Mouse (Mus musculus): ENCODE data around the gene Ttc12. TPM values are rescaled to one million over a fixed set of nuclear protein-coding genes. Genes with fewer than 3 reads are reported as not detected.

The Ttc12 gene
- 10 to 100 TPM in 1 of 2 experiments, 1 to 10 TPM in 1; 8.8 to 10.9 TPM for total RNA-seq (2021)

- intact Hi-C loops (cut with DNase I), result loop anchor here (5.0 to 10.0 kb wide), 3 partner anchors 99 to 1041 kb away; partner anchors contain the start of gene Pts
Observed at GRCm38 (mm10) chr9:49485892-49486311, at the start of gene Ttc12. Ttc12 (minus strand) TSS chr9:49486225.

GRCm38 (mm10) chr9:49534958-49535357 is 48.9 kb upstream of the Ttc12 start:
- intact Hi-C loops (cut with DNase I), result no loop called here
- DNase-seq, result no peak

More at GRCm38 (mm10) chr9:49485892-49486311, at the start of gene Ttc12:
- DNase-seq, result peak; percentile 89 to 91

GRCm38 (mm10) chr9:49533912-49534491 is 48.0 kb upstream of the Ttc12 start:
- DNase-seq, result no peak
- intact Hi-C loops (cut with DNase I), result no loop called here

- intact Hi-C loops (cut with DNase I), result no loop called here
- DNase-seq, result peak; percentile 29 to 32
Observed at GRCm38 (mm10) chr9:49533455-49533854, 47.4 kb upstream of the Ttc12 start.

- intact Hi-C loops (cut with DNase I), result no loop called here
- no peak for DNase-seq
Observed at GRCm38 (mm10) chr9:49531833-49532232, 45.8 kb upstream of the Ttc12 start.

- DNase-seq, result no peak
Observed at GRCm38 (mm10) chr9:49531257-49531656, 45.2 kb upstream of the Ttc12 start.

GRCm38 (mm10) chr9:49530739-49531138 is 44.7 kb upstream of the Ttc12 start:
- intact Hi-C loops (cut with DNase I), result no loop called here
- DNase-seq, result no peak

More at GRCm38 (mm10) chr9:49531257-49531656, 45.2 kb upstream of the Ttc12 start:
- intact Hi-C loops (cut with DNase I), result no loop called here

- no peak for DNase-seq
- intact Hi-C loops (cut with DNase I), result no loop called here
Observed at GRCm38 (mm10) chr9:49529366-49529959, 43.4 kb upstream of the Ttc12 start.

- intact Hi-C loops (cut with DNase I), result no loop called here
- peak; percentile 21 to 39 for DNase-seq
Observed at GRCm38 (mm10) chr9:49528943-49529342, 42.9 kb upstream of the Ttc12 start.

- intact Hi-C loops (cut with DNase I), result no loop called here
- DNase-seq, result no peak
Observed at GRCm38 (mm10) chr9:49528026-49528425, 42.0 kb upstream of the Ttc12 start.

GRCm38 (mm10) chr9:49527340-49527739 is 41.3 kb upstream of the Ttc12 start:
- intact Hi-C loops (cut with DNase I), result no loop called here
- peak in 1 of 2 experiments; percentile 13 for DNase-seq

GRCm38 (mm10) chr9:49524721-49525120 is 38.7 kb upstream of the Ttc12 start:
- intact Hi-C loops (cut with DNase I), result no loop called here
- no peak for DNase-seq

GRCm38 (mm10) chr9:49523881-49524280 is 37.9 kb upstream of the Ttc12 start:
- DNase-seq, result no peak

GRCm38 (mm10) chr9:49514306-49514705 is 28.3 kb upstream of the Ttc12 start:
- no peak for DNase-seq
- intact Hi-C loops (cut with DNase I), result no loop called here

More at GRCm38 (mm10) chr9:49523881-49524280, 37.9 kb upstream of the Ttc12 start:
- intact Hi-C loops (cut with DNase I), result no loop called here

- intact Hi-C loops (cut with DNase I), result no loop called here
- no peak for DNase-seq
Observed at GRCm38 (mm10) chr9:49510666-49511065, 24.6 kb upstream of the Ttc12 start.

- DNase-seq, result no peak
Observed at GRCm38 (mm10) chr9:49509628-49510027, 23.6 kb upstream of the Ttc12 start.

GRCm38 (mm10) chr9:49509094-49509493 is 23.1 kb upstream of the Ttc12 start:
- intact Hi-C loops (cut with DNase I), result no loop called here
- DNase-seq, result no peak

More at GRCm38 (mm10) chr9:49509628-49510027, 23.6 kb upstream of the Ttc12 start:
- intact Hi-C loops (cut with DNase I), result no loop called here

GRCm38 (mm10) chr9:49507829-49508585 is 22.0 kb upstream of the Ttc12 start:
- no peak for DNase-seq
- intact Hi-C loops (cut with DNase I), result no loop called here

- intact Hi-C loops (cut with DNase I), result no loop called here
- DNase-seq, result no peak
Observed at GRCm38 (mm10) chr9:49504658-49505057, 18.6 kb upstream of the Ttc12 start.

- DNase-seq, result no peak
- intact Hi-C loops (cut with DNase I), result no loop called here
Observed at GRCm38 (mm10) chr9:49502245-49502644, 16.2 kb upstream of the Ttc12 start.

- DNase-seq, result no peak
- intact Hi-C loops (cut with DNase I), result loop anchor here (10.0 kb wide), 1 partner anchor 835 kb away; no protein-coding TSS in a partner anchor
Observed at GRCm38 (mm10) chr9:49499878-49500277, 13.9 kb upstream of the Ttc12 start.

All from heart, postnatal 10 days (tissue).